24 mouse cellular contexts compared by ENCODE assay signal in the genomic region with DNA sequence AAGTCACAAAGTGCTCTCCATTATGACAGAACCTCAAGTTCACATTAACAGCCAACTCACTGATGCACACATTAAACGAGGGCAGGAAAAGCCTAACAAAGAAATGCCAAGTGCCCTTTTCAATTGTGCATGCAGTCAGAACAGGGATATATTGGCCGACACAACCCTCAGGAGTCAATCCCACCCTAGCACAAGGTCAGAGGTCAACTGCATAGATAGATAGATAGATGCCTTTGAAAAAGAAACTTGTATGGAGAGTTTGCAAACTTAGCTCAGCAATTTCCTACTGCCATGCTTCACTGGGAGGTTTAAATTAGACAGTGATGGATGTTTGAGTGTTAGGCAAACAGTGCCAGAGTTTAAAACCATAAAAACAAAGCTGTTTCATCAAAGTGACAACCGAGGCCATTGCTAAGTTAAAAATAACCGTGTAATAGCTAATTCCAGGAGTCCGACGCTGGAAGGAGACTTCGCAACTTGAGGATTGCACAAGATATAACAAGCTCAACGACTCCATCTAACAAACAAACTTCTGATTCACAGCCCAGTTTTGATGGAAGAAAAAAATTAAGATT.
DNase-seq lines count a peak whose midpoint lies in the region; ATAC-seq and TF ChIP-seq lines count a peak whose summit lies in the region.
"Had no signal": no experiment of that assay in that cellular context is flagged by ENCODE, and none has a peak within 500 bp of the region (broad histone marks: within the 10 kb centered on the region; RNA-seq: fewer than 3 reads in every experiment).

No protein-coding gene starts in this region.

- no peak for TF ChIP-seq CTCF in Patski (IDR thresholded peaks at IDR 0.05)

- ATAC-seq in lung, embryonic 15.5 days (ENCODE audit: borderline replicate concordance, extremely low read depth, low FRiP score, low TSS enrichment), result peak; percentile 27; the same call in 1 of the 2 replicates
- peak; percentile 33 for ATAC-seq in Patski
- no peak for ATAC-seq in monocyte, adult 5-6 weeks (replicated peaks; ENCODE audit: insufficient number of reproducible peaks, low FRiP score, low TSS enrichment, poor library complexity, severe bottlenecking)
- ATAC-seq: forebrain, embryonic 14.5 days; hindbrain, embryonic 16.5 days; intestine, embryonic 16.5 days; liver, postnatal 0 days had no signal

- H3K4me1 ChIP-seq in lung, embryonic 15.5 days, result peaks cover 6% of the 10 kb centered on the region; the same call in 1 of the 2 replicates
- H3K4me1 ChIP-seq: heart, embryonic 13.5 days had no signal

- in situ Hi-C loops in Patski (cut with MboI; ENCODE audit: low pct_unique_long_range_greater_than_20kb), result no loop called here

- H3K27me3 ChIP-seq in lung, embryonic 15.5 days, result no peaks in the 10 kb centered on the region
- H3K27me3 ChIP-seq in Patski, result no peaks in the 10 kb centered on the region
- H3K27me3 ChIP-seq: CH12.LX; heart, embryonic 13.5 days had no signal

- DNase-seq in adrenal gland, postnatal 10 days, result peak; percentile 25
- no peak for DNase-seq in adrenal gland, adult 18-20 months (ENCODE audit: low spot score in 2 of 2)
- DNase-seq in lung, postnatal 10 days, result no peak
- peak; percentile 22 for DNase-seq in Patski (ENCODE audit: low read depth, low spot score)
- peak; percentile 59 for DNase-seq in embryo, embryonic 10.5 days (ENCODE audit: low spot score)
- no peak for DNase-seq in B cell, adult 2 months
- DNase-seq: cerebellum, adult 9-11 months; gastrocnemius, postnatal 14 days; heart, adult 18-20 months; kidney, postnatal 14 days; layer of hippocampus, adult 9-11 months; left cerebral cortex, postnatal 4 days; liver, postnatal 0 days; right cerebral cortex, adult 18-20 months; thymus, postnatal 25 days had no signal

- POLR2A ChIA-PET in Patski (lab: Charles Lee), result no interaction called here

- H3K27ac ChIP-seq in lung, embryonic 15.5 days, result no peak overlapping the region
- H3K27ac ChIP-seq: heart, embryonic 13.5 days; left cerebral cortex, adult 2 months; midbrain, embryonic 10.5 days had no signal

- 11% methylated on average over 8 of the region's 8 CpGs for WGBS in lung, embryonic 15.5 days

- no peak overlapping the region for H3K9ac ChIP-seq in lung, embryonic 15.5 days
- H3K9ac ChIP-seq: heart, embryonic 13.5 days; liver, postnatal 0 days had no signal

- CTCF ChIA-PET in Patski (lab: Charles Lee), result interaction anchor here (1.5 kb wide), 2 partner anchors 22 to 387 kb away, joined by 3 read pairs; no protein-coding TSS in a partner anchor

- no peak overlapping the region for H3K4me2 ChIP-seq in lung, embryonic 15.5 days
- H3K4me2 ChIP-seq: heart, embryonic 13.5 days had no signal

- H3K9me3 ChIP-seq in lung, embryonic 15.5 days, result no peaks in the 10 kb centered on the region
- H3K9me3 ChIP-seq: heart, embryonic 13.5 days; midbrain, embryonic 10.5 days had no signal

- H3K4me3 ChIP-seq in lung, embryonic 15.5 days, result no peak overlapping the region
- H3K4me3 ChIP-seq: heart, embryonic 13.5 days; left cerebral cortex, adult 2 months; midbrain, embryonic 10.5 days had no signal

- no peaks in the 10 kb centered on the region for H3K36me3 ChIP-seq in lung, embryonic 15.5 days
- H3K36me3 ChIP-seq: heart, embryonic 13.5 days; midbrain, embryonic 10.5 days had no signal

Comparison
In these comparisons a context has a peak if more than half of its experiments do, and no peak if none do; other contexts are left out.
1. DNase-seq: peak in adrenal gland, postnatal 10 days (single experiment), Patski (single experiment) and embryo, embryonic 10.5 days (single experiment); none in adrenal gland, adult 18-20 months (0 of 2), lung, postnatal 10 days (single experiment) and B cell, adult 2 months (0 of 2).